Mouse (Mus musculus) liver, postnatal 0 days (tissue): ENCODE results near the gene Hsh2d.

ENCODE experiments used
- CTCF ChIP-seq: sonication (generic); IDR thresholded peaks from 2 replicates; pipeline ENCODE4 v1.5.1; 2016; ENCODE audit warnings: antibody characterized with exemption, low read depth
- EP300 ChIP-seq: IDR thresholded peaks from 2 replicates; pipeline ENCODE4 v1.6.1; 2016; ENCODE audit warnings: antibody characterized with exemption, low read depth, mild to moderate bottlenecking

GRCm38 (mm10) chr8:72222656-72223055 lies 33.2 kb downstream of the Hsh2d start:
- TF ChIP-seq CTCF (no peak), EP300 (no peak)
